Mouse (Mus musculus) cerebellum, adult (tissue): Measurements from ENCODE around the gene Nfic.

Experiments used
- ATAC-seq: cut with Nextera tagmentation; 2 replicates; pipeline ENCODE4 v1.9.2; 2017; ENCODE audit warnings: mild to moderate bottlenecking, moderate library complexity, mixed read lengths; ENCODE audit not compliant: insufficient number of reproducible peaks, low FRiP score, low TSS enrichment

The Nfic gene

DNA sequence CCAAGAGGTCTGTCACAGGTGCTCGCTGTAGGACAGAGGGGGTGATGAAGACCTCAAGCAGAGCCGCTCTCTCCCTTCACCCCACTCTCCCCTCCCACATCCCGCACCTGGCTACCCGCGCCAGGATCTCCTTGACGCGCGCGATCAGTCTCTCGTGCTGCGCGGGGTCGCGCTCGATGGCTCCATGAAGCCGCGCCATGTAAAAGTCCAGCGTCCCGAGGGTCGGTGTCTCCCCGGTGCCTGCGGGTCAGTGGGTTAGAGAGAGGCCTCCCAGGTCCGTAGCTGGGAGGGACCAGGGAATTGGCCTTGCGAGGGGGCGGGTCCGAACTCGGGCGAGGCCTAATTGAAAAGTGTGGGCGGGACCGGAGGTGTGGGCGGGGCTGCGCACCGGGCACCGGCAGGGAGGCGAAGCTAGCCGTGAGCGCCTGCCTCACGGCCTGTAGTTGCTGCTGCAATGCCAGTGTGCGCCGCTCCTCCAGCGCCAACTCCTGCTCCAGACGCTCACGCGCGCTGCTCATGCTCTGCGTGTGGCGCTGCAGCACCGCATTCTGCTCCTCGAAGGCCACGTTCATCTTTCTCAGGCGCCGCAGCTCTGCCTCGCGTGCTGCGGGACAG is 108.9 kb downstream of the Nfic start:
- no peak for ATAC-seq
